Mouse (Mus musculus) kidney, embryonic 16.5 days (tissue): ENCODE data around the gene Rab25. TPM values are rescaled to one million over a fixed set of nuclear protein-coding genes. Genes with fewer than 3 reads are reported as not detected.

Experiments
- ATAC-seq: fragments of 200-750 bp; cut with Nextera tagmentation; 2 replicates; pipeline ENCODE4 v1.8.0; 2017; ENCODE audit warnings: moderate TSS enrichment; ENCODE audit not compliant: low FRiP score, low TSS enrichment
- H3K27ac ChIP-seq: fragments of 300-500 bp; sonication (generic); 2 replicates; pipeline ENCODE4 v1.5.1; 2014; ENCODE audit warnings: low read length
- H3K27me3 ChIP-seq: fragments of 300-500 bp; sonication (generic); 2 replicates; pipeline ENCODE4 v1.6.1; 2014; ENCODE audit warnings: low read length, control low read depth, mixed read lengths; ENCODE audit not compliant: insufficient read depth
- H3K36me3 ChIP-seq: fragments of 300-500 bp; sonication (generic); 2 replicates; pipeline ENCODE4 v1.6.1; 2014; ENCODE audit warnings: low read length, control low read depth, mixed read lengths; ENCODE audit not compliant: insufficient read depth
- H3K4me1 ChIP-seq: fragments of 300-500 bp; sonication (generic); 2 replicates; pipeline ENCODE4 v1.6.1; 2014; ENCODE audit warnings: low read length, control low read depth, mixed read lengths; ENCODE audit not compliant: insufficient read depth
- H3K4me2 ChIP-seq: fragments of 300-500 bp; sonication (generic); replicated peaks from 2 replicates; pipeline ENCODE4 v1.6.1; 2014; ENCODE audit warnings: low read depth, low read length
- H3K4me3 ChIP-seq: fragments of 300-500 bp; sonication (generic); 2 replicates; pipeline ENCODE4 v1.5.1; 2014; ENCODE audit warnings: mild to moderate bottlenecking, low read length
- H3K9ac ChIP-seq: fragments of 300-500 bp; sonication (generic); replicated peaks from 2 replicates; pipeline ENCODE4 v1.6.1; 2014; ENCODE audit warnings: low read length
- H3K9me3 ChIP-seq: fragments of 300-500 bp; sonication (generic); 2 replicates; pipeline ENCODE4 v1.6.1; 2016; ENCODE audit warnings: low read length, control low read depth
- WGBS: fragments of 180-500 bp; shearing (Covaris S2); extraction: QIAGEN DNeasy Blood & Tissue Kit; methylation state at CpG from one replicate; pipeline ENCODE4 v1.1.7; 2014; 5-methylcytosine and 5-hydroxymethylcytosine counted together
- polyA plus RNA-seq: library from polyadenylated mRNA; unstranded; fragments of >200 nt; fragmentation: Nextera tagmentation; extraction: Ambion mirVana; gene quantifications from 2 replicates; pipeline ENCODE4 v1.2.1, GENCODE M21; 2015

The Rab25 gene
- polyA plus RNA-seq, 1 experiment from 2014 or later = 17.3 TPM

DNA sequence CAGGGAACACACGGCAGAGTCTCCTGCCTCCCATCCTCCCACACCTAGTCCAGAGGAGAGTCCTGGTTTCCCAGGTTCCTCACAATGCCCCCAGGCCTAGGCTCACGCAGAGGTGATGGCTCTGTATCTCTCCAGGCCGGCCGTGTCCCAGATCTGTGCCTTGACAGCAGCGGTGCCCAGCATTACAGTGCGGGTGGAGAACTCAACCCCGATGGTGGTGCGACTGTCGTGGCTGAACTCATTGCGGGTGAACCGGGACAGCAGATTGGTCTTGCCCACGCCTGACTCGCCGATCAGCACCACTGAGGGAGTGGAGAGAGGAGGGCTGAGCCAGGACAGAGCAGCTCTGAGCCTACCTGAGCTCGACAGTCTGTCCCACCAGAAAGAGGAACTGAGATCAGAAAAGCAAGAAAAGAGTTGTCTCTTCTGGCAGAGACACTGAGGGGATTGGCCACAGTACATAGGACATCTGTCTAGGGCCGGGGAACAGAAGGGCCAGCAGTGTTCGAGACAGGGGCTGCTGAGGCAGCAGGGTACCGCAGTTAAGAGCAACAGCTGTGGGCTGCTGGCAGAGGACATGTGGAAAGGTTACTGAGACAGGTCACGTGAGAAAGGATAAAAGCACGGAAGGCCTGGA is 3.0 kb downstream of the Rab25 start:
- ATAC-seq = no peak
- 51% methylated on average over 20 of the region's 20 CpGs for WGBS
- H3K36me3 ChIP-seq = peaks cover 4% of the 10 kb centered on the region; the same call in 1 of the 2 replicates
- H3K9ac ChIP-seq = peak overlapping the region; percentile 33; the same call in 1 of the 2 replicates
- no peaks in the 10 kb centered on the region for H3K9me3 ChIP-seq
- no peak overlapping the region for H3K4me3 ChIP-seq
- H3K4me1 ChIP-seq = peaks cover 9% of the 10 kb centered on the region; the same call in 1 of the 2 replicates
- no peak overlapping the region for H3K27ac ChIP-seq
- no peaks in the 10 kb centered on the region for H3K27me3 ChIP-seq
- H3K4me2 ChIP-seq = no peak overlapping the region

DNA sequence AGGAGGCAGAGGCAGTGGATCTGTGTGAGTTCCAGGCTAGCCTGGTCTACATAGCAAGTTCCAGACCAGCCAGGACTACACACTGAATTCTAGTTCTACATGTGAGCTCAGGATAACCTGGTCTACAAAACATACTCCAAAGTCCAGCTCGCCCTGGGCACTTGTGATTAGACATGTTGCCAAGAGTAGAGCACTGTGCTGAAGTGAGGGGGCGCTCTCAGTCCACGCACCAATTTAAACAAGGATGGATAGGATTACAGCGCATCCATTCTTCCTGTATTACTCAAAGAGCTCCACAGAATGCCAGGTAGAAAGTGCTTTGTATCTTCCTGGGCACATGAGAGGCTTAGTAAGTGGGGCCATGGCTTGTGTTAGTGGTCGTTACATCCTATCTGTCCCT is 3.6 kb downstream of the Rab25 start:
- H3K27ac ChIP-seq = no peak overlapping the region
- no peak for ATAC-seq
- H3K36me3 ChIP-seq = peaks cover 4% of the 10 kb centered on the region; the same call in 1 of the 2 replicates
- H3K4me1 ChIP-seq = peaks cover 9% of the 10 kb centered on the region; the same call in 1 of the 2 replicates
- H3K4me3 ChIP-seq = no peak overlapping the region
- no peaks in the 10 kb centered on the region for H3K27me3 ChIP-seq
- H3K9ac ChIP-seq = 0 out of 2 replicates have a peak overlapping the region, but pooled peaks have one; percentile 33
- H3K9me3 ChIP-seq = no peaks in the 10 kb centered on the region
- whole genome bisulfite sequencing = 36% methylated on average over 5 of the region's 5 CpGs
- no peak overlapping the region for H3K4me2 ChIP-seq

DNA sequence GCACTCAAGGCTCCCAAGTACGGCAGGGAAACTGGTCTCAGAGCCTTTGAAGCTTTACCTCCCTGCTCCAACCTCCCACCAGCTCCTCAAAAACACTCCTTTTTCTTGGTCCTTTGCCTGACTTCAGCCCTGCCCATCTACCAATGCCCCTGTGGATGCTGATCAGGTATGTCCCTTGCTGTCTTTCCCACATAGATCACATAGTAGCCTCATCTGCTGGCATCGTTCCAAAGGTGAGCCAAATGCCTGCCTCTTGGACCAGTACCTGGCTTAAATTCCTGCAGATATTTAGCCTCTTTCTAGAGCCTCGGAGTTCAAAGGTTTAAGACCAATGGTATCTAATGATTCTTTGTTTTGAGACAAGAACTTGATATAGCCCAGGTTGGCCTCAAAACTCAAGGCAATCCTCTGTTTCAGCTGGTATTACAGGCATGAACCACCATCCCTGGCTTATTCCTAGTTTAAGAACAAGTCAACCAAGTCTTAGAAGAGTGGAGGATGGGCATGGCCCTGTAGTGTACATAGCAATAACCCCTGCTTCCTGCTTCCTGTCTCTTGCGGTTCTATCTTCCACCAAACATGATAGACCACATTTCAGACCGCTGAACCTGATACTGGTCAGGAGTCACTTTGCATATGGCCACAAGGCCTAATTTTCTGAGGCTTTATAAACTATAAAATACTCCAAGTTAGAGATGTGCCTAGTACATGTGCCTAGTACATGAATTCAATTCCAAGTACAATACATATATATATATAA is 4.3 kb downstream of the Rab25 start:
- WGBS = 56% methylated on average over 5 of the region's 5 CpGs
- Histone ChIP-seq H3K27me3 (no peaks in the 10 kb centered on the region), H3K4me1 (peaks cover 12% of the 10 kb centered on the region), H3K4me2 (no peak overlapping the region), H3K4me3 (no peak overlapping the region), H3K9ac (no peak overlapping the region), H3K27ac (no peak overlapping the region), H3K9me3 (no peaks in the 10 kb centered on the region), H3K36me3 (peaks cover 6% of the 10 kb centered on the region; the same call in 1 of the 2 replicates)
- no peak for ATAC-seq

DNA sequence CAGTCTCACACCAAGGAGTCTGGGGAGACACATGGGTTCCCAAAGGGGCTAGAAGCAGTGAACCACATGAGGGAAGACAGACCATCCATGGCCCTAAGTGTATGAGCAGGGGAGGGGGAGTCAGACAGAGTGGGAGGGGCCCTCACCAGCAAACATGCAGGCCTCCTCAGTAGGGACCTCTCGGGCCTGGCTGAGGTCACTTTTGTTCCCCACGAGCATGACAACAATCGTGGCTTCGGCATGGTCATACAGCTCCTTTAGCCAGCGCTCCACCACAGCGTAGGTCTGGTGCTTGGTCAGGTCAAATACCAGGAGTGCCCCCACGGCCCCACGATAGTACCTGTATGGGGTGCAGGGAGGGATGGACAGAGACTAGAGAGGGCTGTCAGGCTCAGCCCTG is 4.9 kb downstream of the Rab25 start:
- H3K4me2 ChIP-seq = no peak overlapping the region
- no peak overlapping the region for H3K4me3 ChIP-seq
- peaks cover 12% of the 10 kb centered on the region for H3K36me3 ChIP-seq
- H3K9ac ChIP-seq = no peak overlapping the region
- H3K27ac ChIP-seq = no peak overlapping the region
- no peaks in the 10 kb centered on the region for H3K9me3 ChIP-seq
- H3K4me1 ChIP-seq = peaks cover 19% of the 10 kb centered on the region
- H3K27me3 ChIP-seq = no peaks in the 10 kb centered on the region
- ATAC-seq = no peak
- 77% methylated on average over 8 of the region's 8 CpGs for WGBS

DNA sequence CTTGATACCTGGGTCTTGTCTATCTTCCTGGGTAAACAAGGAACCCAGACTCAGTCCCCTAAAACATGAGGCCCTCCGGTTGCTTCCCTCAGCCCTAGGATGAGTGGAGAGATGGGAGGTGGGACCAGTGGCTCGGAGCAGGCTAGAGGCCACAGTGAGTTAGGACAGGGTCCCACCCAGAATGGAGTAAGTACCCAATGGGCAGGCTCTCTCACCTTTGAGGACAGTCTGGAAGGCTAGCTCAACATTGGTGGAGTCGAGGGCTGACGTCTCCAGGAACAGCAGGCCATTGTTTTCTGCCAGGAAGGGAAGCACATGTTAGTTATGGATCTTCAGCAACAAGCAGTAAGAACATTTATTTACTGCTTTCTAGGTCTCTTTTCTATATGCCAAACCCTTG is 5.6 kb downstream of the Rab25 start:
- 71% methylated on average over 4 of the region's 4 CpGs for WGBS
- peaks cover 26% of the 10 kb centered on the region for H3K4me1 ChIP-seq
- H3K9ac ChIP-seq = no peak overlapping the region
- H3K36me3 ChIP-seq = peaks cover 19% of the 10 kb centered on the region
- H3K4me2 ChIP-seq = no peak overlapping the region
- no peak overlapping the region for H3K4me3 ChIP-seq
- H3K27me3 ChIP-seq = no peaks in the 10 kb centered on the region
- H3K9me3 ChIP-seq = no peaks in the 10 kb centered on the region
- no peak for ATAC-seq
- H3K27ac ChIP-seq = no peak overlapping the region

DNA sequence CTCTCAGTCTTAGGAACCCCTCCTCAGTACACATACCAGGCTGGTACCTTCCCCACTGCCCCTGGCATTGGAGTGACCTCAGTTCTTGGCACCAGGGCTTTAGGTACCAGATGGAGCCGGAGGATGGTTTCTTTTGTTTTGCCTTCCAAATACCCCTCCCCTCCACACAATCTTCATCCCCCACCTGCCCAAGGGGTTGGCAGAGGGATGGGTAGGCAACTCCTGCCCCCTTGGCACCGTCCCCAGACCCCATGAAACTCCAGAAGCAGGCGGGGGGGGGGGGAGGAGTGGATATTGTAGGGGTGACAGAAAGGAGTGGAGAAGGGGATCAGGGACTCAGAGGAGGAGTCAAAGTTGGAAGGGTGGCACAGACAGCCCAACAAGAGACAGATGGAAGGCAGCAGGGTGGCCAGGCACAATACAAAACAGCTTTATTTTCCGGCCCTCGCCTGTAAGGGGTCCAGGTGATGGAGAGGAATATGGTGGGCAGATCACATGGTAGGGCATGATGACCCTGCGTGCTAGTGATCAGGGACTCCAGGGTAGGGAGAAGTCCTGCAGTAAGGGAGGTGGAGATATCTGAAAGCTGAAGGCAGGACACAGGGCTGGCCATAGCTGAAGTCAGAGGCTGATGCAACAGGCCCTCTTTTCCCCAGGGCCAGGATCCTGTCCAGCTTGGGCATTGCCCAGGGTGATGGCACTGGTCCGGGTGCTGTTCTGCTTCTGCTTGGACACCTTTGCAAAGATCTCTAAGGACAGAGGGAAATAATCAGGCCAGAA is 6.3 kb downstream of the Rab25 start:
- WGBS = 70% methylated on average over 6 of the region's 7 CpGs
- no peak overlapping the region for H3K27ac ChIP-seq
- no peaks in the 10 kb centered on the region for H3K27me3 ChIP-seq
- H3K4me3 ChIP-seq = no peak overlapping the region
- no peak overlapping the region for H3K4me2 ChIP-seq
- H3K9me3 ChIP-seq = no peaks in the 10 kb centered on the region
- H3K36me3 ChIP-seq = peaks cover 26% of the 10 kb centered on the region
- H3K4me1 ChIP-seq = peaks cover 33% of the 10 kb centered on the region
- 0 out of 2 replicates have a peak, but pooled peaks have one; percentile 2 for ATAC-seq
- no peak overlapping the region for H3K9ac ChIP-seq

DNA sequence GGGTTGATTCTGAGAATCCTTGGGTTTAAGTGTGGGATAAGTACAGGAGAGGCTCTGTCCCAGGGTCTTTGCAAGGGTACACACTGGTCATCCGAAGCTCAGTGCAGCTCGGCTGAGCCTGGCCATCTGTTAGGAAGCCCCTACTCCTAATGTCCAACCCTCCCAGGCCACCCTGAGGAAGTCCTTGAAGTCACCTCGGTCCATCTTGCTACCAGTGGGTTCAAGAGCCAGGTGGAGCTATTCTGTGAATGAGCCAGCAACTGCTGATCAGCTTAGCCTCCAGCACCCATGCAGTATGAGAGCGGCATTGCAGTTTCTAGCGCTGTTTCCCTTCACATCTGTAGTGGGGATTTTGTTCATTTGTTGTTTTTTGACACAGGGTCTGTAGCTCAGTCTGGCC is 8.0 kb downstream of the Rab25 start:
- Histone ChIP-seq H3K27me3 (no peaks in the 10 kb centered on the region), H3K27ac (peak overlapping the region; percentile 31; the same call in 1 of the 2 replicates), H3K9me3 (no peaks in the 10 kb centered on the region), H3K36me3 (peaks cover 34% of the 10 kb centered on the region), H3K4me1 (peaks cover 49% of the 10 kb centered on the region), H3K4me2 (no peak overlapping the region), H3K4me3 (no peak overlapping the region), H3K9ac (no peak overlapping the region)
- no peak for ATAC-seq
- WGBS = 58% methylated on average over 5 of the region's 5 CpGs

DNA sequence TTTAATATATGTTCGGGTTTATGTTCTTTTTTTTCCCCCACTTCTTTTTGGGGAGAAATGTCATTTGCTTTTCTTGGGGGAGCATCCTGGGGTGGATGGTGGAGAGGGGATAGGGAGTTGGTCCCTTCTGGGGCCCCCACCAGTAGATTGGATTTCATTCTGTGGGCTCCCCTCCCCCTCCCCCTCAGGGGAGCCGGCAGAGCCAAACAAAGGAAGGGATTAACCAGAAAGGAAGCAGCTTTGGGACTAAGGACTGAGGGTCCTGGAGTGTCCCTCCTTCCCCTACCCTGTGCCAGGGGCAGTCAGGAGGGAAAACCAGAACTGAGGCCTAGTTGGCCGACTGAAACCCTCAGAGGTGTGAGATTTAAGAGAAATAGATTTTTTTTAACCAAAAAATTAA is 8.7 kb downstream of the Rab25 start:
- Histone ChIP-seq H3K27ac (no peak overlapping the region), H3K4me3 (no peak overlapping the region), H3K4me1 (peaks cover 52% of the 10 kb centered on the region), H3K36me3 (peaks cover 34% of the 10 kb centered on the region), H3K27me3 (no peaks in the 10 kb centered on the region), H3K9me3 (no peaks in the 10 kb centered on the region), H3K9ac (peak overlapping the region; percentile 51; the same call in 1 of the 2 replicates), H3K4me2 (no peak overlapping the region)
- 16% methylated on average over 3 of the region's 3 CpGs for WGBS
- no peak for ATAC-seq

DNA sequence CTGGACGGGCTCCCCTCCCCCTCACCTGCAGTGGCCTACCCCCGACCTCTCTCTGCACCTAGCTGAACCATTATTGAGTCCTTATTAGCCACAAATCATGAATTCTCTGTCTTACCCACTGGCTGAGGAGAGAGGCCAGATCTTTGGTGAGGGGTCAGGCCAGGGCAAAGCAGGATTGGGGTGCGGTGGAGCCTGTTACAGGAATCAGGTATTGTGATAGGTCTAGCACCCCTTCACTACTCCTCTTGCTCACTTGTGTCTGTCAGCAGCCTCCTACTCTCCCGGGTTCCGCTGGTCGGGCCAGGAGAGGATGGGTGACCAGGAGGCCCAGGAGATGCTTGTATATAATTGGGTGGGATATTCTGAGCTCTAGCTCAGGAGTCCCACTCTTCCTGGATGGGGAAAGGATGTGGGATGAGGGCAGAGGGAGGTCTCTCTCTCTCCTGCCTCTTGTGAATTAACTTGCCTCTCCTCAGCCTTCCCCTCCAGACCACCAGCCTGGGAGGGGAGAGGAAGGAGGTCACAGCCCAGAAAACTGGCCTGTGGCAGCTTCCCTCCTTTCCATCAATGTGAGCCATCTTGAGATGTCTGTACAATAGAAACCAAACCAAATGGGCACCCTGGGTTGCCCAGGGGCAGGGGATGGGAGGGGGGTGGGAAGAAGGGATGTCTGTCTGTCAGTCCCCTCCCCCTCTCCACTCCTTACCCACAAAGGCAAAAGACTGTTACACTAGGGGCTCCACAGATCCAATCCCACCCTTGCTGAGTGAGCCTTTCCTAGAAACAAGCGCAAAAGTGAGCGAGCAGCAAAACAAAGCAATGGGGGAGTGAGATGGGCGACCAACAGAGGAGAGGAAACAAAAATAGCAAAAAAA is 9.6 kb downstream of the Rab25 start:
- H3K9me3 ChIP-seq = no peaks in the 10 kb centered on the region
- H3K4me2 ChIP-seq = no peak overlapping the region
- H3K27me3 ChIP-seq = no peaks in the 10 kb centered on the region
- H3K9ac ChIP-seq = no peak overlapping the region
- H3K4me3 ChIP-seq = no peak overlapping the region
- peaks cover 34% of the 10 kb centered on the region for H3K36me3 ChIP-seq
- no peak for ATAC-seq
- no peak overlapping the region for H3K27ac ChIP-seq
- 45% methylated on average over 9 of the region's 9 CpGs for WGBS
- peaks cover 57% of the 10 kb centered on the region for H3K4me1 ChIP-seq
